Mouse (Mus musculus): ENCODE results near the gene Tubgcp6. TPM values are rescaled to one million over a fixed set of nuclear protein-coding genes. Genes with fewer than 3 reads are reported as not detected.

The Tubgcp6 gene
- total RNA-seq, 1 experiment from 2014 or later, result 18.1 TPM

GRCm38 (mm10) chr15:89063536-89063935, 59.4 kb downstream of the Tubgcp6 start:
- DNase-seq, result no peak

DNA sequence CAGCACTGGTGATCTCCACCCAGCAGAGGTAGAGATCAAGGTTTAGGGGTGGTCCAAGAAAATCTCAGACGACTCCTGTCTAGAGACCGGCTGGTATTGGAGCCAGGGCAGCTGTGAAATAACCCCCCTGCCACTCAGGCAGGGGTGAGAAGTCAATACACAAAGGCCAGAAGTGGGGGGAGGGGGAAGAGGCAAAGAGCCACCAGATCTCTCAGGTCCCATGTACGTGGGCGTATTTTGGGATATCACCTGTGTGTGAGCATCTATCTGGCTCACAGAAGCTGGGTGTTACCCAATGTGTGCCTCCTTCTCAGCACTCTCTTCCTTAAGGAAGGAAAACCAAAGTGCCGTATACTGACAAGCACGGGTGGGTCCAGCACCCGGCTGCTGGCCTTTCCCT, 59.9 kb downstream of the Tubgcp6 start:
- DNase-seq, result no peak

DNA sequence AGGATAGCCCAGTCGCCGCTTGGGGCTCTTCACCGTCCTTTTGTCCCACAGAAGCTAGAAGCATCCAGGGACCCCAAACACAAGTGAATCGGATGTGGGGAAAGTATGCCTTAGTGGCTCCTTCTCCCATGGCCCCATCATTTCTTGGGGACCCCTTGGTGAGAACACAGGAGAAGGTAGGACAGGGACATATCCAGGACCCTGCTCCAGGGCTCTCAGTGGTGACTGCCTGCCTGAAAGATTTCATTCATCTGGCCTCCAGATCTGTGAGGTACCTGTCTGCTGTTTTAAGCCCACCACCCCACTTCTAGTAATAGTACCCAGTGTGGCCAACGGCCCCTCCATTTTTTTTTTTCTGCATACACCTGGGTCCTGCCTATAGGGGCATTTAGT, 60.4 kb downstream of the Tubgcp6 start:
- DNase-seq, result no peak

GRCm38 (mm10) chr15:89061761-89062517, 61.0 kb downstream of the Tubgcp6 start:
- DNase-seq, result no peak

- DNase-seq, result no peak
Measured at GRCm38 (mm10) chr15:89060811-89061460, 62.0 kb downstream of the Tubgcp6 start.

DNA sequence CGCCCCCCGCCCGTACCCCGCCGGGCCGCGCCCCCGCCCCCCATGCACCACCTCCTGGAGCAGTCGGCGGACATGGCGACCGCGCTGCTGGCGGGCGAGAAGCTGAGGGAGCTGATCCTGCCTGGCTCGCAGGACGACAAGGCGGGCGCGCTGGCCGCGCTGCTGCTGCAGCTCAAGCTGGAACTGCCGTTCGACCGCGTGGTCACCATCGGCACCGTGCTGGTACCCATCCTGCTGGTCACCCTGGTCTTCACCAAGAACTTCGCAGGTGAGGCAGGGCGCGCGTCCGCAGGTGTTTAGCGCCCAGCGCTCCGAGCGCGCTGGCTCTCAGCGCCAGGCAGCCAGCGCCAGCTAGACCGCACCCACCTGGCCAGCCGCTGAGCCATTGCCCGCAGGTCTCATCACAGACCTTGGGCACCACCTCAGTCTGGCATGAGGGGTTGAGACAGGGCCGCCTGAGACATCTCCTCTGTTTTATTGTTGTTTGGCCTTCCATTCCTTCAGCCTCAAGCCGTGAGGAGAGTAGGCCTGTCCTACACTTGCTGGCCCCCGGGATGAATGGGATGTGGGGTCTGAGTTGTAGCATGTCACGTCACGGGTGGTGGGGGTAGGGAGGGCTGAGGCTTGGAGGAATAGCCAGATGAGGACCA, 62.8 kb downstream of the Tubgcp6 start:
- peak; percentile 31 for DNase-seq

- DNase-seq, result no peak
Measured at GRCm38 (mm10) chr15:89059161-89059931, 63.6 kb downstream of the Tubgcp6 start, which contains the start of gene Panx2. Gene Panx2, plus strand, starts transcription at chr15:89059734.

DNA sequence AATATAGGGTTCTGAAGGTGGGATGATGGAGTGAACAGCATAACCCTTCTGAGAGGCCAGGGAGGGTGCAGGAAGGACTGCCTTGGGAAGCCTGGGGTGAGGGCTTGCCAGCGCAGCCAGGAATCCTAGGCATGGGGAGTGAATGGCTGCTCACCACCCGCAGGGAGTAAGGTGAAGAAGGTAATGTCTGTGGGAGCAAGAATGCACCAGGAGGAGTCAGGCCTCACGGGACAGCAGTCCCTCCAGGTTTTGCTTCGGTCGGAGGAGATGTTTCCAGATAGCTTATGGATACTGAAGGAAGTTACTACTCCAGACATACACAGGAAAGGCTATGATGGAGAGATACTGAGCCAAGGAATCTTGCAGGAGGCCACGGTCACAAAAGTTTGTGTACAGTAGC, 64.2 kb downstream of the Tubgcp6 start:
- no peak for DNase-seq

- no peak for DNase-seq
Measured at GRCm38 (mm10) chr15:89054666-89055065, 68.2 kb downstream of the Tubgcp6 start.

Small RNA genes lying within 50 kb of the gene (microRNA-seq; reads per million reads assigned to microRNA genes)
- 0 reads per million in 2 experiments for gene Mir7118

Other genes starting within 250 kb of the Tubgcp6 start
- not detected in 2 replicates for gene Ttll8, start 168.7 kb downstream of the Tubgcp6 start, total RNA-seq (2021)
- gene Mlc1, start 144.1 kb downstream of the Tubgcp6 start, total RNA-seq (2021), result not detected in 2 replicates
- gene Mov10l1, start 140.2 kb downstream of the Tubgcp6 start, total RNA-seq (2021), result not detected in 2 replicates
- 0.81 and 1.6 TPM in 2 replicates for gene Panx2, start 63.4 kb downstream of the Tubgcp6 start, total RNA-seq (2021)
- 39.0 and 43.6 TPM in 2 replicates for gene Trabd, start 48.0 kb downstream of the Tubgcp6 start, total RNA-seq (2021)
- 41.8 and 50.2 TPM in 2 replicates for gene Selenoo, start 34.0 kb downstream of the Tubgcp6 start, total RNA-seq (2021)
- gene Hdac10, start 5.6 kb upstream of the Tubgcp6 start, total RNA-seq (2021), result 14.5 and 19.6 TPM in 2 replicates
- 8.1 and 11.3 TPM in 2 replicates for gene Mapk12, start 17.6 kb upstream of the Tubgcp6 start, total RNA-seq (2021)
- gene Mapk11, start 26.5 kb upstream of the Tubgcp6 start, total RNA-seq (2021), result 4.1 and 6.1 TPM in 2 replicates
- gene Plxnb2, start 57.7 kb upstream of the Tubgcp6 start, total RNA-seq (2021), result 121 and 144 TPM in 2 replicates
- 5.7 and 9.1 TPM in 2 replicates for gene Dennd6b, start 73.4 kb upstream of the Tubgcp6 start, total RNA-seq (2021)
- 43.3 and 45.8 TPM in 2 replicates for gene Ppp6r2, start 88.4 kb upstream of the Tubgcp6 start, total RNA-seq (2021)
- 101 and 107 TPM in 2 replicates for gene Sbf1, start 192.2 kb upstream of the Tubgcp6 start, total RNA-seq (2021)
- not detected in 2 replicates for gene Adm2, start 199.6 kb upstream of the Tubgcp6 start, total RNA-seq (2021)
- not detected in 2 replicates for gene Miox, start 211.3 kb upstream of the Tubgcp6 start, total RNA-seq (2021)
- gene Lmf2, start 232.5 kb upstream of the Tubgcp6 start, total RNA-seq (2021), result 40.6 and 41.6 TPM in 2 replicates
- 67.8 and 88.4 TPM in 2 replicates for gene Ncaph2, start 232.6 kb upstream of the Tubgcp6 start, total RNA-seq (2021)

Data from adrenal gland, postnatal 25 days (tissue).